Mouse (Mus musculus): ENCODE data around the gene Rin2.
"Not testable (repeated sequence)": the region's sequence is repeated elsewhere in the genome, so short reads cannot be mapped to it uniquely, and the experiment has no call there.

Gene Rin2

DNA sequence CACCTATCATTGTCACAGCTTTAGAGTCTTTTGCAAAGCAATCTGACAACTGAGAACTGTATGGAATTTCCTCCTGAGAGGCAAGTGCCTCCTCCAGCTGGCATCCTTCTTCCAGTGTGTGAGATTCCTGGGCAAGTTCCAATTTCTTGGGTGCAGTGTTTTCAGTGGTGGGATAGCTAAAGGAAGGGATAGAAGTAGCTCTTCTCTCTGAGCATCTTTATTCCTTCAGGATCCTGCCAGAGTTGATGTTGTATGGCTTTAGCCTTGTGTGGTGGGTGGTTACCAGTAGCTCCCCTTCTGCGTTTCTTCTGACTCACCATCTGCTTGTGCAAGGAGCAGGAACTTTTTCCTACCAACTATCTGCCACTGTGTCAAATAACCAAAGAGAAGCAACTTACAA, 9.1 kb downstream of the Rin2 start:
- DNase-seq (ENCODE audit: low read depth) = no peak

DNA sequence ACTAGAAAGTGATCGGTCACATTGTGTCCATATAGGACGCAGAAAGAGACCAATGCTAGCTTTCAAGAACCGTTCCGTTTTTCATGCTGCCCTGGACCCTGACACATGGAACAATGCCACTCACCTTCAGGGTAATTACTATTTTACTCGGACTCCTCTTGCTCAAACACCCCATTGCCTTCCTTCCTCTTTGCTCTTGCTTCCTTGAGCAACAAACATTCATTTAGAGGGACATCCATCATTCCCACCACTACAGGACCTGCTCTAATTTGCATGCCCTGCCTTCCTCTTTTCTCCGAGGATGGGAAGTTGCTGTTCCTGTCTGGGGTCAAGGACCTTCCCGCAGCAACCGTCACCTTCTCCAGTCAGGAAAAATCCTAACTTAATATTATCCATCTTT, 9.9 kb downstream of the Rin2 start:
- no peak for DNase-seq (ENCODE audit: low read depth)

DNA sequence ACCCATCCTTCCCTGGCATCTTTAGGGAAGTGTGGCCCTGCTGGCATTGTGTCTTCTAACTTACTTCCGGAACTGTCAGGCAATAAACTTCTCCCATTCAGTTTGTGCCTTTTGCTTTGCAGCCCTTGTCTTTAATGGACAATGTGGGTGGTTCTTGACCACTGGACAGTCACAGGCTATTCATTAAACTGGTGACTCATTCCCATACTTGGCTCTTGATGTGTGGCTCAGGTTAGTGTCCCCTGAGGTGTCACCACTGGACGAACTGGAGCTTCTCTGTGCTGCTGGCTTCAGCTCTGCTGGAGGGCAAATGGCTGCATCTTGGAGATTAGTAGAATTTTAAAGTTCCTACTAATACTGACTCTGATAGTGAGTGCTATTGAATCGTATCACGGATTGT, 11.0 kb downstream of the Rin2 start:
- DNase-seq (ENCODE audit: low read depth) = no peak

DNA sequence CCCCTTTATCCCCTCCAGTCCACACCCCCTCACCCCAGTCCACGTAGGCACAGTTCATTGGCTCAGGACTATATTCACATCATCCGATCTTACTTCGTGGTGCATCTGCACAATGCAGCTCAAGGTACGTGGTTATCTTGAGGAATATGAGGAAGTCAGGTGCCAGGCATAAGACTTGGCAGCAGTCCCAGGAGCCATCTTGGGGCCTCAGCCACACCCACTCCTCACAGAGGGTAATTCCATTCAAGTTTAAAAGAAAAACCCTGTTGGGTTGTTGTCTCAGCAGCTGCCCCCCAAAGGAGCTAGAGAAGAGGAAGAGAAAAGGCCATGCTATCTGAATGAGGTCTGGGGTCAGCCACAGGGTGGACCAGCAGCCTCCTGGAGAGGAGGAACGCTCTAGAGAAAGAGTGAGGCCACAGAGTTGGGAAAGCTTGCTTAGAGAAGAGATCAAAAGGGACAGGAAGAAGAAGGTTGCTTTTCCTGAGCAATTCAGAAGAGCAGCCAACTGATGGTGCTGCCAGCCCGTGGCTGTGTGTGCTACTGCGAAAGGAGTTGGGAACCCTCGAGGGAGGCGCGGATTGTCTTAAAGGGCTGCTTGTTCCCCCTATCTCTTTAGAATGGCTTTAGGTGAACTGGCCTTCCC, 16.5 kb downstream of the Rin2 start:
- no peak for DNase-seq (ENCODE audit: low read depth)

DNA sequence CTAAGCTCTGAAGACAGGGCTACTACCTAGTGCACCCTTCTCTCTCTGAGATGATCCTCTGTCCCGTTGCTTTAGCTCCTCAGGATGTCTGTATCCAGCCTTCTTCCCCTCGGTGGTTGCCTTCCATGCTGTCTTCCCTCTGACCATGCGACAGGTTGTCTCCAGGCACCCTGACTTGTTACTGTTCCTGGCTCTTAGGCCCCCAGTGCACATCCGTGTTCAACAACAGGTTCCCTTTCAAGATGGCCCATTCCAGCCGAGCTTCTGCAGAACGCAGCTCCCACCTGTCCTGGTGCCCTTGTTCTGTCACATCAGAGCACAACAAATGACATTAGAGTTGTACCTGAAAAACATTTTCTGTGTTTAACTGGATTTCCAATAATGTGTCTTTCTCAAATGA, 22.1 kb downstream of the Rin2 start:
- DNase-seq (ENCODE audit: low read depth) = no peak

DNA sequence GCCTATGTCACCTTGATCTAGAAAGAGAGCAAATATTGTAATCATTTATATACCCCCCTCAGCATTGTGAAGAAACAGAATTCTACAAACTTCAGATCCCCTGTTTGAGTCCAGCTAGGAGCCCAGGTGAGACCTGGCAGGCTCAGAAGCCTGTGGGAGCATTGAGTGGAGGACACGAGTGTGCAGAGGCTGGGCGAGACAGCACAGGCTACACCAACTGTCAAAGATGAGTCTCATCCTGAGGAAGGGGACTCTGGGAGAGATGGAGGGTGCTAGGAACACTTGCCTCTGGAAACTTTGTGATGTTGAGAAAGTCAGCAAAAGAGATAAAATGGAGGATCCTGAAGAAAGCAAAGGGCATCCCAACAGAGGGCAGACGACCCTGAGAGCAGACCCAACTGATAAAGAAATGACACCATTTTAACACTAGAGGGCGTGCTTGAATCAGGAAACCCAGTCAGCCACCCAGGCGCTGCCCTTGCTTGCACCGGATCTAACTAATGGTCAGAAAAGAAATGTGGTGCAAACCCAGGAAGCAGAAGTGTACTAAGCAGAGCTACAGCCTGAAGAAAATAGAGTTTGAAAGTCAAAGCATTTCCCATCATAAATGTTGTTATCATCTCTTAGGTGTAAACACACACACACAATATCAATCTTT, 24.5 kb downstream of the Rin2 start:
- peak; percentile 24 for DNase-seq (ENCODE audit: low read depth)

DNA sequence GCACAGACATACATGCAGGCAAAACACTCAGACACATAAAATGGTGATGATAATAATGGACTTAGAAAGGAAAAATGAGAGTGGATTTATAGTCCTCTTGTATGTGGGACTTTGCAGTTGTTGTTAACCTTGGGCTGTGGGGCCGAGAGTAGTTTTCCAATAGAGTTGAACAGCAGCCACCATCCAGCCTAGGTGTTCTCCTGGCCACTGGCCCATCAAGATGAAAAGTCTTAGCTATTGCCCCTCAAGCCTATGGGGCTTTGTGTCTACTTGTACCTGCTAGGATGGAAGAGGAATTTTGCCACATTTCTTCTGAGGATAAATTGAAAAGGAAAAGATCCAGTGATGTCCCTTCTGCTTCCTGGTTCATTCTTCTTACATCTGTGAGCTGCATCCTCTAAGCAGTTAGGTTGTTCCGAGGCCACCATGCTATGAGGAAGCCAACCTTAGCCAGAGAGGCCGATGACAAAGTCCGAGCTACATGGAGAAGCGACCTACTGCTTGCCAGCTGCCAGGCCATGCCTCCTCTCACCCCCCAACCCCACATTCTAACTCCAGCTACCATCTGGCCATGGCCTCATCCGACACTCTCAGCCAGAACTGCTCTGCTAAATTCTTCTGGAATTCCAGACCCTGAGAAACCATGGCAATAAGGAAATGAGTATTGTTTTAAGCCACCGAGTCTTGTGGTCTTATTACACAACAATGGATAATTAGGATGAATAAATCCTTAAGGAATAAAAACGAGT, 25.4 kb downstream of the Rin2 start:
- DNase-seq (ENCODE audit: low read depth) = no peak

DNA sequence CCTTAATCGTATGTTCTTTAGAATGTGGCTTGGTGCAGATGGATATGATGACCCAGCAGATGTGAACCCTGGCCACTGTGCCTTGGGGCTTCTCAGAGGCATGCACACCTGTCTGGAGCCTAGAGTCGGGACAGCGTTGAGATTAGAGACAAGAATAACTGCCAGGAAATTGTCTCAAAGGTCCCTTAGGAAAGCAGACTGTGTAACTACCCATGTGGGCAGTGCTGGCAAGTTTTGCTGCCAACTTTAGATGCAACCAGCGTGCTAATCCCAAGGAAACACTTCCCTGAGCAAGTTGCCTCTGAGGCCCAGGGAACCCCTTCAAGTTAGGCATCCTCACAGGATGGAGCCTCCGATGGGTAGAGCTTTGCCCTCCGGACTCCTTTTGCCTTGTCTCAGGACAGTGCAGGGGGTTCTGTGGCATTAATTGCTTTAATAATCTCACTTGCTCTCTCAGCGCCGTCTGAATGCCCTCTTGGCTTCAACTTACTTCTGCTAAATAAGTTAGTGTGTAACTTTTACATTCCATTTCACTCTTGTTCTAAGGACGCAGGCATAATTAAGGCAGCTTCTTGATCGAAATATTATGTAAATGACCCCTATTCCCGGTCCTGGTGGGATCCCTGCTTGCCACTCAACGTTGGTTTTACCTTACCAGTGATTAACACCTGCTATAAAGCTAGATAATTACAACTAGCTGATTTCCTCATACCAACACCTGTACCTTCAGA, 26.8 kb downstream of the Rin2 start:
- DNase-seq (ENCODE audit: low read depth) = no peak

DNA sequence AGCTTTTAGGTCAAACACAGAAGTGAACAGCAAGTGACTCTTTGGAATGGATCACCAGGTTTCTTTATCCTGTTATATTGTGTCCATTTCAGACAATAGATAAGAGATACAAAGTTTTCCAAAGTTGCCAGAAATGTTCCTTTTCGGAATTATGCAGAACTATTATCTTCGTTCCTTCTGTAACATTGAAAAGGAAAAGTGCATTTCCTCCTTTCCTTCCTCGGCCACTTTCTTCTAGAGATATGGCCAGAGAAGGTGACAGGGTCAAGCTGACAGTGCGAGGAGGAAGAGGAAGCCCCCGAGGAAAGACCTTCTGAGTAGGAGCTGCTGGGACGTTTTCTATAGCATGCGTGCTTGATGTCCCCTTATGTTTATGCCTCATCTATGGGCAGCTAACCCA, 29.7 kb downstream of the Rin2 start:
- no peak for DNase-seq (ENCODE audit: low read depth)

DNA sequence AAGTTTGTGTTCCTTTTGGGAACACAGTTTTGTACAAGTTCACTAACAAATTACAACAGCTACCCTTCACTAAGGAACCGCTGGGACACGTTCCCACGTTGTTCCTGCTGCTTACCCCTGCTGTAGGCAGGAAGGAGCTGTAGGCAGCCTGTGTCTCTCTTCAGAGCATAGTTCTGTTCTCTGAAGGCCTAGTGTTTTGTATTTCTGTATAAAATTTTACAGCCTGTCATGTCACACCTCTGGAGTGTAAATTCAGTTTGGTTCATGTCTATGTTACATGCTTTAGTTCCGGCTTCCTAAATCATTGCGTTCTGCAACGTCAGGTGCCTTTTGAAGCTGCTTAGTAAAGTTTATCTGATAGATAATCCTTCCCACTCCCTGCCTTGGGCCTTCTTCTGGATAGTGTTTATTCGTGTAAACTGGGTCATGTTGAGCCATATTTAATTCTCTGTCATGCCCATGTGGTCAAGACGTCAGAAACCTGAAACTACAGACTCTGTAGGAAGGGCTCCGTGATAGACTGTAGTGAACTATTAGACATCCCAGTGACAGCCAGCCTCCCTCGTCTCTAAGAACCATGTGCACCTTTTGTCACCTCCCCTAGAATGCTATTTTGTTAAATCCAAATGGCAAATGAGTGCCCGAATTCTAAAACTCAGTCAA, 34.8 kb downstream of the Rin2 start:
- DNase-seq (ENCODE audit: low read depth) = no peak

DNA sequence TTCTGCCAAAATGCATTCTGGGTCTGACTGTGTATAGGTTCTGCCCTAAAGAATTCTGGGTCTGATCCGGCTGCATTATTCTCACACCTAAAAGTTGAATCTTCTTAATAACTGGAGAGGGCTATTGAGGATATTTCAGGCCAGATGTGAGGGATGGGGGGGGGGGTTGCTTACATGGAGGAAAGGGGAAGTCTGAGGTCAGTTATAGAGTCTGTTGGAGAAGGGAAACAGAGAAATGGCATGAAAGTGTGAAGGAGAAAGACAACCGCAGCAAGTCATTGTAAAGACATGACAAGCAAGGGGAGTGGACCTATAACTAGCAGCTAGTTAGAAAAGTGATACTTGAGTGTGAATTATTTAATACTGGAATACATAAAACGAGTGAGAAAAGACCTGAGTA, 36.5 kb downstream of the Rin2 start:
- no peak for DNase-seq (ENCODE audit: low read depth)

DNA sequence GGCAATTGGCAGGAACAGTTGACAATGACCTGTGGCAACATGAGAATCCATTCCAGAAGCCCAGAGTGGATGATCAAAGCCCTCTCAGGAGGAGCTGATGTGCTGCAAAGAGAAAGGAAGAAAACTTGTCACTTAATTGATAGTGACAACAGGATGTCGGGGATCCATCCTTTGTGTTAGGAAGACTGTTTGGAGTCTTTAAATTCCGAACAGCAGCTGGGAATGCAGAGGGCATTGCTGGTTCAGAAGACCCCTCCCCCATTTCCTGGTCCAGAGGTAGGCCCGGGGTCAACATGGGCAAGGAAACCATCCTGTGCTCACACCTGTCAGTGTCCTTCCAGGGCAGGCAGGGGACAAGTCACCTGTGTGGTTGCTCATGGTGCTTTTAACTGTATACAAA, 37.0 kb downstream of the Rin2 start:
- no peak for DNase-seq (ENCODE audit: low read depth)

DNA sequence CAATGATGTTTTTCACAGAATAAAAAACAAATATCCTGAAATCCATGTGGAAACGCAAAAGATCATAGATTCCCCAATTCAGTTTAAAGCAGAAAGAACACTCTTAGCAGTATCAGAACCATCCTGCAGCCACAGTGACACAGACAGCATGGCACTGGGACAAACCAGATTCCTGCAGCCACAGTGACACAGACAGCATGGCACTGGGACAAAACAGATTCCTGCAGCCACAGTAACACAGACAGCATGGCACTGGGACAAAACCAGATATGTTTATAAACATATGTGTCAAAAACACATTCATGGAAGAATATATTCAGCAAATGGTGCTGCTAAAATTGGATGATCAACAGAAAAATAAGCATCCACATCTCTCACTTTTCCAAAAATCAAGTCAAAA, 42.5 kb downstream of the Rin2 start:
- DNase-seq (ENCODE audit: low read depth) = no peak

DNA sequence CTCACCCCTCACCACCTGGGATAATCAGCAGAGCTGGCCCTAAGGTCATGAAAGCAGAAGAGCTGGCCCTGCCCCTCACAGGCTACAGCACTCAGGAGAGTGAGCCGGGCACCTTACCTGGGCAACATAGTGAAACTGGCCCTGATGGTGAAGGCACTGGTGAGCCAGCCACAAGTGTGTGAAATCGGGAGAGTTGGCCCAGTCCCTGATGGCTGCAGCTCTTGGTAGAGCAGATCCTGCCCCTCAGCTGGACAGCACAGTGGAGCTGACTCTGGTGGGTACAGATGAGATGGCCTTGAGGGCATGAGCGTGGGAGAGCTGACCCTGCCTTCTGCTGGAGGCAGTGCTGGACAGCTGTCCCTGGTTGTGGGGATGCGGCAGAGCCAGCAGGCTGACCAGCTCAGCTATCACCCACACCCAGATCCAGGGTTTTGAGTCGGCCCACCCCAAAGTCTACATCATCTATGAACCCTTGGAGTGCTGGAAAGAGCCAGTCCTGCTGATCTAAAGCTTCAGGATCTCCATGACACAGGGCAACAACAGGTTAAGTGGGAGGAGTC, 43.7 kb downstream of the Rin2 start:
- DNase-seq (ENCODE audit: low read depth) = no peak

DNA sequence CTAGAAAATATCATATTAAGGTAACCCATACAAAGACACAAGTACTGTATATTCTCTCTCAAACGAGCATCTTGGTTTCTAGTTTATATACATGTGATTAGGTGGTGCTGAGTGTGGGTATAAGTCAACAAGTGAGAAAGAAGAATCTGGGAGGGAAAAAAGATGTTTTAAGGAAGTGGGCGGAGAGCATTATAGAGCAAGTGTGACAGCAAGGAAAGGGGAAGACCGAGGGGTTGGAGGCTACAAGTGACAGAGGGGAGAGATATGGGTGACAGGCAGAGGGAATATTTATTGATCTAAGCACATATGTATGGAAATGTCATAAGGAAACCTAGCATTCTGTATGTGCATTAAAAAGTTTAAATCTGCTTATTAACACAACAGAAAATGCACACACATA, 45.1 kb downstream of the Rin2 start:
- no peak for DNase-seq (ENCODE audit: low read depth)

DNA sequence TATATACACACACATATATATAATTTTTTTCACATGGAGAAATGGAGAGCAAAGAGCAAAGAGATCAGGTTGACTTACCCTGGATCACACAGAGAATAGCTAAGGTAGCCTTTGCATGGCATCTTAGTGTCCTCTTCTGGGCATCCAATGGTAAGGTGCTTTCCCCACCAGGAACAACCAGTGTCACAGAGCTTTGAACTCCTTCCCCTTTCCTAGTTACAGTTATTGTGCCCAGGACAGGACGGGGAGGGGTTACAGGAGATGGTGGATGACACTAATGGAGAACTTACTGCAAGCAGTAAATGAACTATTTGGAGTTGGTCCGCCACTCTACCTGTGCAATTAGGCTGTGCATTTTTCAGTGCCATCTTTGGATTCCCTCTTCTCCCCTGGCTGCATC, 45.7 kb downstream of the Rin2 start:
- DNase-seq (ENCODE audit: low read depth) = no peak

DNA sequence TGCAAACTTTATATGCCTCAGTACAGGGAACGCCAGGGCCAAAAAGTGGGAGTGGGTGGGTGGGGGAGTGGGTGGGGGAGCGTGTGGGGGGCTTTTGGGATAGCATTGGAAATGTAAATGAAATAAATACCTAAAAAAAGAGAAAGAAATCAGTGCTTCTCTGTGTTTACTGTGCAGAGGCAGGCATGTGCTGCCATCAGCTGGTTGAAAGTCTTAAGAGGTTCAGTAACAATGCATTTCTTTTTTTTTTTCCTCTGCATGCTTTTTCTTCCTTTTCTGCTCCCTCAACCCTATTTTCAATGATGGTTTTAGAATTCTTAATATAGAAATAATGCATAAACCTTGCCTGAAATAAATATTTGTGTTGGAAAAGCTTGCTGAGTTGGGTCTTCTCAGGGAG, 47.3 kb downstream of the Rin2 start:
- DNase-seq (ENCODE audit: low read depth) = not testable (repeated sequence)

DNA sequence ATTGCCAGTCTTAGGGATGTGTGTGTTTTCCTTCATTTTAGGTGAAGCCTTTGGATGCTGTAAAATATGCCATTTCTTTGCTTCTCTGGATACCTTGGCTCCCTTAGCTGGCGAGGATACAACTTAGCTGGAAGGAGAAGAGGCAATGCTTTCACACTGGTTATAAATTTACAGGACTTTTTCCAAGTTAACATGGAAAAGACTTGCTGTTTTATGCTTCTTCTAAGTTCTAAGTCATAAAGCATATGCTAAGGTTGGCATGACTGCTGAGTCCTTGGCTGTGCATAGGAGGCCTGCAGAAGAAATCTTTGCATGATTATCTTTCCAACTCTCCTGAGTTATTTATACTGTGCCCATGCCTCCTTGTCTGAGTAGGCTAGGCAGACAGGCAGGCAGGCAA, 49.3 kb downstream of the Rin2 start:
- no peak for DNase-seq (ENCODE audit: low read depth)

DNA sequence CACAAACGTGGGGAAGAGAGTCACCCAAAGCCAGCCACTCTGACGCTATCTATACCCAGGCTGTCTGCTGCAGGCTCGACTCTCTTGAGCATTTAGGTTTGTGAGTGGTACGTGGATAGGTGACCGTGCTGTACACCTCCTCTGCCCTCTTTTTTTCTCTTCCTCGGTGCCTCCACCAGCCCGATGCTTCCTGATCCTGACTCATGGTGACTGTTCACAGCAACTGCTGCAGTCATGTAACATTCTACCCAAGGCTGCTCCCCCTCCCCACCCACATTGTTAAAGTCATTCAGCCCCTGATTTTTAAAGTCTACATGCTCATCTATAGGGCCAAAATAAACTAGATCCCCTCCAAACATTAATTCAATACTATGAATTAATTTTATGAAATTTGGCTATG, 54.4 kb downstream of the Rin2 start:
- DNase-seq (ENCODE audit: low read depth) = no peak

DNA sequence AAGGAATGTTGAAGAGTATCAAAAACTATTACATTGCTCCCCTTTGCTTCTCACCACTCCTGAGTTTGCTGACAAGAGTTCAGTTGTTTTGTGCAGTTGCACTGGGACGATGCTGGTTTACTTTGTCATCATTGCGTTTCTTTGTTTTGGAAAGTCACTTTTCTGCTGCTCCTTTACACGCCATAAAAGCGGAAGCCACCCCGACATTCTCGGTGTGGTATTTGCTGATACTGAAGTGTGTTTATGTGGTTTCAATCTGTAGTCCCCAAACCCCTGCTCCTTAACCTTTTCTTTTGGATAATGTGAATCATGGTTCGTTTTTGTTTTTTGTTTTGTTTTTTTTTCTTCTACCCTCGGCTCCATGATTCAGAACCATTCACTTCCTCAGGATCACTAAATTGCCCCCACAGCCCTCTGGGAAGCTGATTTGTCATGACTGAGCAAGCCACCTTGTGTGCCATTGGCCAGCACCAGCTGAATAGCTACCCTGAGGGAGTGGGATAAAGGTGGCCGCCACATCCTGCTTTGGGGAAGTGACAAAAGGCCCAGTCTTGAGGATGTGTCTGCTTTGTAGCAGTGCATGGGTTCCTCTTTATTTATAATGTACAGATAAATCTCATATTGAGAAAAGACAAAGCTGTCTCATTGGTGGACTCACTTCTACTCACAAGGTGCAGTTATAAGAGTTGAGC, 55.3 kb downstream of the Rin2 start:
- DNase-seq (ENCODE audit: low read depth) = no peak

DNA sequence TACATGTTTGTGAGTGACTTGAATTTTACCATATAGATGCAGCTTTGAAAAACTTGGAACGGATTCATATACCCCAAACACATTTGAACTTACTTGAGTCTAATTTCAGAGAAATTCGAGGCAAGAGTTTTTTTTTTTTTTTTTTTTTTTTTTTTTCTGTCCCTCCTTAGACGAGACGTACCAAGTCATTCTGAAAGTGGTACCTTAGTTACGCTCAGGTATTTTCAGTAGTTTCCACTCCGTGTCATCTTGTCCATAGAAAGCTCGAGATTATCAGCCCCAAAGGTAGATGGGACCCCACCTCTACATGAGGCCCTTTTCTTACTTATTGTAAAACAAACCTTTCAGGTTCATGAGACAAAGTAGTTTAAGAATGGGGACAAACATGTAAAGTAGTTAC, 55.9 kb downstream of the Rin2 start:
- DNase-seq (ENCODE audit: low read depth) = no peak
